Mouse (Mus musculus): ENCODE measurements around the gene Cysltr2.
A peak's percentile ranks its signal among the peaks of the same experiment; 100 is the strongest.

The Cysltr2 gene

DNA sequence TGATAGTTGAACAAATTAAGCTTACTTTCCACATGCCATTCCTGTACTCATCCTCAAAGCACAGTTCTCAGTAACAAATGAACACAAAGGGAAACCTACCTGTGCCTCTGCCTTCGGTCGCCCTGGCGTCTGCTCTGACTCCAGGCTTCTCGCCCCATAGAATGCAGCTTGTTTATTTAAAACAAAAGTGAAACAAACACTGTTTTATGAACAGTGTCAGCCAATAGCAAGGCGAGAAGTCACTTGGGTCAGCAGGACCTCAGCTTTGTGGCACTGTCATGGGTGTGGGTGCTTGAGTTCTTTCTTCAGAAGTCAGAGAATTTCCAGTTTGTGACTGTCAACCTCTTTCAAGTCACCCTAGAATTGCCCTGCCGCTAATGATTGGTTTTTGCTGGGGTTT is at the start of gene Cysltr2:
Gene Cysltr2 (minus strand): TSS at position 178 of the 400 bp plus-strand sequence.
- peak; percentile 40 for DNase-seq (ENCODE audit: low spot score)

DNA sequence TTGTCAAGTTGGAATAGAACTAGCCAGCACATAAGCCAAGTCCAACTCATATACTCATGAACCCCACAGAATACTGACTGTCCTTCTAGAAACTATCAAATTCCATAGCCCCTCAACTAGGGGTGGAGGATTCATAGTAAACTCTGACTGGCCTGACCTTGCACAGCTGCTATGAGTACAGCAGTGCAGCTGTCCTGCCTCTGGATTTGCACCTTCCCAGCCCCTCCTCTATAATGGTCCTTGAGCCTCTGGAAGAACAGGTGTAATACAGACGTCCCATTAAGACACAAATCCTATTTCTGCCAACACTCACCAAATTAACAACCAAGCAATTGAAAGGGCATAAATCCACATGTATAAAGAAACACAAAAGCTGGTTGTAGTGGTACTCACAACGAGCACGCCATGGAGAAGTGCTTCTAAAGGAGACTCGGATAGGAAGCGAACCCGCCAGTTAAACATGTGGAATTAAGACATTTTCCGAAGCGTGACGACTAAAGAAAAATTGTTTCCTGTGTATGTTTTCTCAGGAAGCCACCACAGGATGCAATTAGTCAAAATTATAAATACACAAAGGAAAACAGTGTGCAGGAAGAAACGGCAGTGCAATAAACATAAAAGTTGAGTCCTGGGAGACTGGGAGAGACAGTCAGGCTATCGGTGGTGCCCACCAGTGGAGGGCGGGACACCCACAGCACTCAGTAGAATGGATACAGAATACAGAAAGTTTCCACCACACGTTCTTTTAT is 46.1 kb upstream of the Cysltr2 start:
- no peak for DNase-seq (ENCODE audit: low spot score)

GRCm38 (mm10) chr14:73092871-73093270 is 44.0 kb upstream of the Cysltr2 start:
- DNase-seq (ENCODE audit: low spot score), result no peak

- DNase-seq (ENCODE audit: low spot score), result no peak
Measured at GRCm38 (mm10) chr14:73088224-73088623, 39.3 kb upstream of the Cysltr2 start.

GRCm38 (mm10) chr14:73087746-73088145 is 38.8 kb upstream of the Cysltr2 start:
- DNase-seq (ENCODE audit: low spot score), result peak; percentile 55

DNA sequence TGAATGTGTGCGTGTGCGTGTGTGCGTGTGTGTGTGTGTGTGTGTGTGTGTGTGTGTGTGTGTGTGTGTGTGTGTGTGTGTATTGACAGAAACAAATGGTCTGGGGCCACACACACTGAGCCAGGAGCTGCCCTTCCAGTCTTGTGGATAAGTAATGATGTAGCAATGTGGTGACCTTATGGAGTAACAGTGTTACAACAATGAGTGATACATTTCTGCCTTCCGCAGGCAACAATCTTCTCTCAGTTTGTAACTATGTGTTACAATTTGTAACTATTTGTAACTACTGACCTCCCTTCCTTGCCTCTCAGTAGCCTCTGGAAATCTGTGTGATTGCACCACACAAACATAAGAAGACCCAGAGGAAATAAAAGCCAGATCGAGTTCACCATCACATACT is 38.3 kb upstream of the Cysltr2 start:
- no peak for DNase-seq (ENCODE audit: low spot score)

DNA sequence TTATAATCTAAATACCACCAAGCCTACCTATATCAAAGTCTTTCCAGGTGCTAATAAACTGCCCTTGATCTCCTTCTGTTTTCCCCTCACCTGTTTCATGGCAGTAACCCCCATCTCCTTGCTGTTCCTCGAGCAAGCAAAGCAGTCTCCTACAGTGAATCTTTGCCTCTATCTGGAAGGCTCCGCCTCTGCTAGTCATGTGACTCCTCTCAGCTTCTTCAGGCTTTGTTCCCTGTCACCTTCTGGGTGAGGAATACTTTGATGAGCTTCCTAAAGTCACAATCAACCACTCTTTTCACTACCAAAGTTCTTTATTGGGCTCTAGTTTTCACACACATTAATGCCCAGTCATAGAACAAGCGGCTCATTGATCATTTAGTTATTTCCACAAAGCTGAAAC is 37.5 kb upstream of the Cysltr2 start:
- no peak for DNase-seq (ENCODE audit: low spot score)

DNA sequence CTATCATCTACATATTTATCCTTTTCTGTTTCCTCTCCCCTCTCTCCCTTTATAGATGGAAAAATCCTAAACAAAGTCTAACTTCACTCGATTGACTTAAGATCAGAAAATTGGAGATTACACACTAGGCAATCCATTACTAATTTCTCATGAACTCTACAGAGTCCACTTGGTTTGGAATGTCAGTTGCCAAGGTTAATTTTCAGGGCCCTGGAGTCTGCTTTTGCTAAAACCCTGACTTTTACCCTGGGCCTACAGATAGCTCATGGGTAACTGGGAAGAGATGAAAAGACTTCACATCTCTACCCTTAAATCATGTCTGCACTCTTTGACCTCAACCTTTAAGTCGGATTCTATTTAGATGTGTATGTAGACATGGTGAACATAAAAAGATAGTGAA is 34.6 kb upstream of the Cysltr2 start:
- no peak for DNase-seq (ENCODE audit: low spot score)

- no peak for DNase-seq (ENCODE audit: low spot score)
Measured at GRCm38 (mm10) chr14:73064460-73064859, 15.5 kb upstream of the Cysltr2 start.

DNA sequence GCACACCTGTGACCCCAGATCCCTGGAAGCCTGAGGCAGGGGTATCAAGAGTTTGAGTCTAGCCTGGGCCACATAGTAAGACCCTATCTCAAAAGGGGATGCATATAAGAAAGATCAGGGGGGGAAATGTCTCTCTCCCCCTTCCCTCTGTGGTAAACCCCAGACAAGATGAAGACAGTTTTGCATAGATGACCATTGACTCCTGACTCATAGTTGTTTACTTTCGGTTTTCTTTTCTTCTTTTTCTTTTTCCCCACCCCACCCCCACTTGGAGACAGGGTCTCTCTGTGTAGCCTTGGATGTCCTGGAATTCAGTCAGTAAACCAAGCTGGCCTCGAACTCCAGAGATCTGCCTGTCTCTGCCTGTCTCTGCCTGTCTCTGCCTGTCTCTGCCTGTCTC is 9.8 kb upstream of the Cysltr2 start:
- no peak for DNase-seq (ENCODE audit: low spot score)

- no peak for DNase-seq (ENCODE audit: low spot score)
Measured at GRCm38 (mm10) chr14:73057764-73058163, 8.8 kb upstream of the Cysltr2 start.

GRCm38 (mm10) chr14:73056813-73057212 is 7.9 kb upstream of the Cysltr2 start:
- DNase-seq (ENCODE audit: low spot score), result no peak

- DNase-seq (ENCODE audit: low spot score), result peak; percentile 49
Measured at GRCm38 (mm10) chr14:73045199-73045928, 3.5 kb downstream of the Cysltr2 start.

- no peak for DNase-seq (ENCODE audit: low spot score)
Measured at GRCm38 (mm10) chr14:73041689-73042088, 7.2 kb downstream of the Cysltr2 start.

DNA sequence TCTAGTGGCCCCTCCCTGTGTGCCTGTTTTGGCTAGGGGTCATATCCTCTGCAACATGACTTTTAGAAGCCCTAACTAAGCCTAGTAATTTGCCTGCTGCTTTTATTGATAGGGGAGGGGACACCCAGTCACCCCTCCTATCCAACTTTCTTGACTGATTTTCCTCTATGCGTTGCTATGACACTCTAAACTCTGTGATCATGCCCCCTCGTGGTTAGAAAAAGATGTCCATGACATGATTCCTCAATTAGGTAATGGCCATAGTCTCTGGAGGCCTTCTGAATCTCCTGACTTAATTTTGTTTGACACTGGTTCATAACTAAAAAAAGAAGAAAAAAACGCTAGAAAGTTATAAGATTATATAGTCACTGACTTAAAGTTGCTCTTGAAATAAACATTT is 15.6 kb downstream of the Cysltr2 start:
- no peak for DNase-seq (ENCODE audit: low spot score)

DNA sequence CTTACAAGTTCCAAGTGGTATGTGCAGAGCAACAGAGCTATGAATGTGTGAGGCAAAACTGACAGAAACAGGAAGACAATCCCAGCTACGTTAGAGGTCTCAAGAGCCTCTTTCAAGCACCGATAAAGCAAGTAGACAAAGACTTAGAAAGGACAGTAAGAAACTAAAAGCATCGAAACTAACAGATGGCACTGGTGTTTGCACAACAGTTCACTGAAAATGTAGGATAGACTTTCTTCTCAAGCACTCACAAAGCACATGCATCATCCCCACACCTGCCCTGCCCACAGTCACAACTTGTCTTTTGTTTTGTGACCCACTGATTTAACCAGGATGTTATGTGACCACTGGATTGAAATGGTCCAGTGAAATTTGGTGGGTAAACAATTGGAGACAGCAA is 17.7 kb downstream of the Cysltr2 start:
- no peak for DNase-seq (ENCODE audit: low spot score)

GRCm38 (mm10) chr14:73017272-73017671 is 31.6 kb downstream of the Cysltr2 start:
- DNase-seq (ENCODE audit: low spot score), result no peak

DNA sequence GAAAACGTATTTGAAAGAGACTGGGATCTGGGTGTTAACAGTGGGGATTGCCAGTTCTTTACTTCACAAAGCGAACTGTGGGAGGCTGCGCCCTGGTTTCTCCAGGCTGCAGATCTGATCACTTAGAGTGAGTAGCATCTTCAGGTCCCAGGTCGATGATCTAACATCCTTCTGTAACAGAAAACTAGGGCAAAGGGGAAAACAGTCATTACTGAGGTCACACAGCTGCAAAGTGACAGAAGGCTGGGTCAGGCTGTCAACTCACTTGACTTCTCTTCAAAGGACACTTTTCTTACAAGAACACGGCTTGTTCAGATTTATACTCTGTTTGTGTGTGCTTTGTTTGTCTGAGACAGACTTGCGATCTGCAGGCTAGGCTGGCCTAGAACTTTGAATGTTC is 33.5 kb downstream of the Cysltr2 start:
- DNase-seq (ENCODE audit: low spot score), result no peak

- DNase-seq (ENCODE audit: low spot score), result no peak
Measured at GRCm38 (mm10) chr14:73013723-73014544, 35.0 kb downstream of the Cysltr2 start.

DNA sequence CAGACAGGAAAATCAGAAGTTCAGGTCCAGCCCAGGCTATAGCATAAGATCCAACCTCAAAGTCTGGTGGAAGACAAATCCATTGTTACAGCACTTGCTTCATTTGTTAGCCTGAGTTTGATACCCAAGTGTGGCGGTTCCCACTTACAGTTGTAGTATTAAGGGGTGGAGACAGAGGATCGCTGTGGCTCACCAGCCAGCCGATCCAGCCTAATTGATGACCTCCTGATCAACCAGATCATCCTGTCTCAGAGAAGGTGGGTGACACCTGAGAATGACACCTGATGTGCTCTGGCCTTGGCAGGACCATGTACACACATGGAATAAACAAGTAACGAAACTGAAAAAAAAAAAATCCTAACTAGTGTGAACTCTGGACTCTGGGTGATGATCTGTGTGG is 47.1 kb downstream of the Cysltr2 start:
- no peak for DNase-seq (ENCODE audit: low spot score)

GRCm38 (mm10) chr14:73000325-73000724 is 48.6 kb downstream of the Cysltr2 start:
- peak; percentile 27 for DNase-seq (ENCODE audit: low spot score)

GRCm38 (mm10) chr14:72998111-72998510 is 50.8 kb downstream of the Cysltr2 start:
- no peak for DNase-seq (ENCODE audit: low spot score)

- DNase-seq (ENCODE audit: low spot score), result no peak
Measured at GRCm38 (mm10) chr14:72986044-72986443, 62.9 kb downstream of the Cysltr2 start.

Data from T-cell, adult 2 months (primary cell).